Mouse (Mus musculus) neural tube, embryonic 13.5 days (tissue): ENCODE data around the gene Zfc3h1. TPM values are rescaled to one million over a fixed set of nuclear protein-coding genes. Genes with fewer than 3 reads are reported as not detected.

Experiments used
- ATAC-seq: fragments of 200-750 bp; cut with Nextera tagmentation; 2 replicates; pipeline ENCODE4 v1.8.0; 2017; ENCODE audit warnings: low read depth, mild to moderate bottlenecking, moderate TSS enrichment, moderate library complexity
- H3K27ac ChIP-seq: fragments of 300-500 bp; sonication (generic); replicated peaks from 2 replicates; pipeline ENCODE4 v1.5.1; 2015; ENCODE audit warnings: moderate library complexity, mild to moderate bottlenecking, inconsistent platforms
- H3K27me3 ChIP-seq: fragments of 300-500 bp; sonication (generic); 2 replicates; pipeline ENCODE4 v1.6.1; 2015; ENCODE audit warnings: mild to moderate bottlenecking, inconsistent platforms
- H3K36me3 ChIP-seq: fragments of 300-500 bp; sonication (generic); 2 replicates; pipeline ENCODE4 v1.6.1; 2015; ENCODE audit warnings: mild to moderate bottlenecking, inconsistent platforms
- H3K4me1 ChIP-seq: fragments of 300-500 bp; sonication (generic); replicated peaks from 2 replicates; pipeline ENCODE4 v1.6.1; 2015; ENCODE audit warnings: inconsistent platforms
- H3K4me2 ChIP-seq: fragments of 300-500 bp; sonication (generic); 2 replicates; pipeline ENCODE4 v1.6.1; 2015; ENCODE audit warnings: inconsistent platforms, mild to moderate bottlenecking, moderate library complexity
- H3K4me3 ChIP-seq: fragments of 300-500 bp; sonication (generic); 2 replicates; pipeline ENCODE4 v1.5.1; 2015; ENCODE audit warnings: mild to moderate bottlenecking, inconsistent platforms
- H3K9ac ChIP-seq: fragments of 300-500 bp; sonication (generic); 2 replicates; pipeline ENCODE4 v1.6.1; 2015; ENCODE audit warnings: moderate library complexity, mild to moderate bottlenecking, inconsistent platforms
- H3K9me3 ChIP-seq: fragments of 300-500 bp; sonication (generic); 2 replicates; pipeline ENCODE4 v1.6.1; 2016; ENCODE audit warnings: inconsistent platforms
- WGBS: fragments of 180-500 bp; shearing (Covaris S2); methylation state at CpG from one replicate; pipeline ENCODE4 v1.1.7; 2015; 5-methylcytosine and 5-hydroxymethylcytosine counted together
- polyA plus RNA-seq: library from polyadenylated mRNA; unstranded; fragments of >200 nt; fragmentation: Nextera tagmentation; extraction: Ambion mirVana; gene quantifications from 2 replicates; pipeline ENCODE4 v1.2.1, GENCODE M21; 2015

Zfc3h1 gene
- polyA plus RNA-seq, 1 experiment from 2014 or later, result 17.7 TPM

DNA sequence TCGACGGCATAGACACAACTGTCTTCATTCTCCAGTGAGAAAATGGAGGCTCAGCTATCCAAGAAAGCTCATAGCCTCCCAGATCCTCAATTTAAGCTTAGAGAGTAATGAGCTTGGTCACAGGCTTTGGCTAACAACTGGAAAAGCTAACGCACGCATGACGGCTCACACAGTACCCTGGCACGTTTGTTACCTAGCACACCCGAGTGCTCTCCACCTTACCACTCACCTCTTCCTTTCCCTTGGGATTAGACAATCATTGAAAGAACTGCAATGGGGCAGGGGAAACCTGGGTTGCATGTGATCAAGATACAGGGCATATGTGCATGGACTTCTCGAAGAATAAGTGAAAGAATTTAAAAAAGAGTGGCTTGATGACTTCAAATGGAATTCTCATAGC is 83.2 kb downstream of the Zfc3h1 start:
- peaks cover 9% of the 10 kb centered on the region for H3K4me1 ChIP-seq
- H3K36me3 ChIP-seq, result no peaks in the 10 kb centered on the region
- H3K4me2 ChIP-seq, result no peak overlapping the region
- 84% methylated on average over 8 of the region's 8 CpGs for WGBS
- H3K9me3 ChIP-seq, result no peaks in the 10 kb centered on the region
- no peak for ATAC-seq
- no peak overlapping the region for H3K27ac ChIP-seq
- H3K9ac ChIP-seq, result no peak overlapping the region
- H3K27me3 ChIP-seq, result no peaks in the 10 kb centered on the region; the same call in 1 of the 2 replicates
- no peak overlapping the region for H3K4me3 ChIP-seq

GRCm38 (mm10) chr10:115468632-115469031 is 83.9 kb downstream of the Zfc3h1 start:
- Histone ChIP-seq H3K36me3 (no peaks in the 10 kb centered on the region), H3K9ac (no peak overlapping the region), H3K27ac (0 out of 2 replicates have a peak overlapping the region, but pooled peaks have one; percentile 23), H3K4me1 (peaks cover 9% of the 10 kb centered on the region), H3K4me3 (no peak overlapping the region), H3K27me3 (peaks cover 1% of the 10 kb centered on the region; the same call in 1 of the 2 replicates), H3K9me3 (no peaks in the 10 kb centered on the region), H3K4me2 (no peak overlapping the region)
- no peak for ATAC-seq
- 40% methylated on average over 7 of the region's 7 CpGs for WGBS

- Histone ChIP-seq H3K9ac (no peak overlapping the region), H3K36me3 (no peaks in the 10 kb centered on the region), H3K27me3 (peaks cover 5% of the 10 kb centered on the region; the same call in 1 of the 2 replicates), H3K4me2 (no peak overlapping the region), H3K27ac (0 out of 2 replicates have a peak overlapping the region, but pooled peaks have one; percentile 23), H3K4me3 (no peak overlapping the region), H3K9me3 (no peaks in the 10 kb centered on the region), H3K4me1 (peaks cover 9% of the 10 kb centered on the region)
- peak; percentile 88 for ATAC-seq
- 9% methylated on average over 7 of the region's 7 CpGs for WGBS
Observed at GRCm38 (mm10) chr10:115469040-115469439, 84.3 kb downstream of the Zfc3h1 start.

GRCm38 (mm10) chr10:115470621-115471334 is 86.0 kb downstream of the Zfc3h1 start:
- H3K9me3 ChIP-seq, result no peaks in the 10 kb centered on the region
- H3K9ac ChIP-seq, result peak overlapping the region; percentile 52
- peak overlapping the region; percentile 52 for H3K4me2 ChIP-seq
- H3K4me1 ChIP-seq, result peaks cover 9% of the 10 kb centered on the region
- WGBS, result 30% methylated on average over 17 of the region's 17 CpGs
- peaks cover 5% of the 10 kb centered on the region; the same call in 1 of the 2 replicates for H3K27me3 ChIP-seq
- peak overlapping the region; percentile 73 for H3K27ac ChIP-seq
- peak overlapping the region; percentile 37 for H3K4me3 ChIP-seq
- no peaks in the 10 kb centered on the region for H3K36me3 ChIP-seq
- peak; percentile 58; the same call in 1 of the 2 replicates for ATAC-seq

DNA sequence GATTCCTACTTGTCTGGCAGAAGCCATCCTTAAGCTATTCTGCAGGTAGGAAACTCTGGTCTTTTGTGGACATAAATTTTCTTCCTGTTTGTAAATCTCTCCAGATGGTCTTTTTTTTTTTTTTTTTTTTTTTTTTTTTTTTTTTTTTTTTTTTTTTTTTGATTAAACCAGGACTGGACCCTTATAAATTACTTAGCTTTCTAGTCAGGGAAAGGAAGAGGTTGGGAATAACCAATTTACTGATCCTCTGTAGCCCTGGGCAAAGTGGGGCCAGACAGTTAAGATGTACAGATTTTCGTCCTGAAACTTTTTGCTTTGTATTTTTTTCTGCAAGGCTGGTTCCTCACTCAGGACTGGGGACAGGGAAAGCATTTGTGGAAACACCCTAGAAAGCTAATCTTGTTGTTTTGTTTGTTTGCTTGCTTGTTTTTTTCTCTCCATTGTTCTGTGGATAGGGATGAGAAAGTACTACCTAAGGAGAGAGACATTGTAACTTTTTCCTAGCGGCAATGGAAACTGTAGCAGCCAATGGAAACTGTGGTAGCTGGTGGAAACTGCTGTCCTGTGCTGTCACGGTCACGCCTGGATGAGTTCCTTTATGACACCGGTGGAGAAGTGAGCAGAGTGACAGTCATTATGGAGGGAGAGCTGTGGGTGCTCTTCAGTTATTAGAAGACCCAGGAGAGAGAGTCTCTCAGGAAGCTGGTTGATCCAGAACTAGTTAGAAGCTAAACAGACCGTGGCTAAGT is 88.6 kb downstream of the Zfc3h1 start:
- WGBS, result 79% methylated on average over 6 of the region's 6 CpGs
- Histone ChIP-seq H3K27ac (no peak overlapping the region), H3K4me1 (peaks cover 12% of the 10 kb centered on the region), H3K4me2 (no peak overlapping the region), H3K9me3 (no peaks in the 10 kb centered on the region), H3K4me3 (no peak overlapping the region), H3K9ac (no peak overlapping the region), H3K27me3 (0 out of 2 replicates have a peak, but pooled peaks cover 5% of the 10 kb centered on the region), H3K36me3 (no peaks in the 10 kb centered on the region)
- no peak for ATAC-seq

DNA sequence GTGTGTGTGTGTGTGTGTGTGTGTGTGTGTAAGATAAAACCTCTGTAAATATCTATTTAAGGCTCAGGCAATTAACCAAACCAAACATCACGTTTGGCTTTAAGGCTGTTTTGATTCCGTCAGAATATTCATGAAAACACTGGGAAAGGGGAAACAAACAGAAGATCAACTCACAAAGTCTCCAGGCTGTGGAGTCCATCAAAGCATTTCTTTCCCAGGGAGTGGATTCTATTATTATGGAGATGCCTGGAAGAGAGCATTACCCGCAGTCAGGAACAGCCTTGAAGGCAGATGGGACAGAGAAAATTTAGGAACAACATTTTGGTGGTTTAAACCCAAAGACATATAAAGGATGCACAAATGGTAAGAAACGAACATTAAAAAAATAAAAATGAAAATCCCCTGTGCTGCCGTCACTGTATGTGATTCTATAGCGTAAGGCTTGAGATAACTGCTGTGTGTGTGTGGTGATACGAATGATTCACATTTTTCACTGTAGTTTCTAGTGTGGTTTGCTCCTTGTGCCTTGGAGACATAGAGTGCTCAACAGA is 90.3 kb downstream of the Zfc3h1 start:
- Histone ChIP-seq H3K27me3 (0 out of 2 replicates have a peak, but pooled peaks cover 5% of the 10 kb centered on the region), H3K36me3 (no peaks in the 10 kb centered on the region), H3K4me2 (no peak overlapping the region), H3K4me1 (peaks cover 18% of the 10 kb centered on the region), H3K4me3 (no peak overlapping the region), H3K27ac (no peak overlapping the region), H3K9ac (no peak overlapping the region), H3K9me3 (no peaks in the 10 kb centered on the region)
- no peak for ATAC-seq
- 51% methylated on average over 7 of the region's 7 CpGs for WGBS

DNA sequence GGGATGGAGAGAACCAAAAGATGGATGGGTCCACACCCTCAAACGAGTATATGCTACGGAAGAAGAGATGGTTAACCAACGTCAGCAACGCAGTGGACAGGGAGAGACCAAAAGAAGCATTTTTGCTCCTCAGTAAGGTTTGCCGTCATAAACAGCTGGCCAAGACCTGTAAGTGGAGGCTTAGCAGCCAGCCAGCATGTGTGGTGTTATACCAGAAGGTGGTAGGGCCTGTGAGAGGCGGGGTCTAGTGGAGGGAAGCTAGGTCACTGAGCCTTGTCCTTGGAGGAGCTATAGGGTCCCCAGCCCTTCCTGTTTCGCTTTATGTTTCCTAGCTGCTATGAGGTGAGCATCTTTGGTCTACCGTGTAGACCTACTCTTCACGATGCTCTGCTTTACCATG is 91.7 kb downstream of the Zfc3h1 start:
- Histone ChIP-seq H3K4me2 (no peak overlapping the region), H3K27ac (no peak overlapping the region)
- WGBS, result 90% methylated on average over 9 of the region's 9 CpGs

DNA sequence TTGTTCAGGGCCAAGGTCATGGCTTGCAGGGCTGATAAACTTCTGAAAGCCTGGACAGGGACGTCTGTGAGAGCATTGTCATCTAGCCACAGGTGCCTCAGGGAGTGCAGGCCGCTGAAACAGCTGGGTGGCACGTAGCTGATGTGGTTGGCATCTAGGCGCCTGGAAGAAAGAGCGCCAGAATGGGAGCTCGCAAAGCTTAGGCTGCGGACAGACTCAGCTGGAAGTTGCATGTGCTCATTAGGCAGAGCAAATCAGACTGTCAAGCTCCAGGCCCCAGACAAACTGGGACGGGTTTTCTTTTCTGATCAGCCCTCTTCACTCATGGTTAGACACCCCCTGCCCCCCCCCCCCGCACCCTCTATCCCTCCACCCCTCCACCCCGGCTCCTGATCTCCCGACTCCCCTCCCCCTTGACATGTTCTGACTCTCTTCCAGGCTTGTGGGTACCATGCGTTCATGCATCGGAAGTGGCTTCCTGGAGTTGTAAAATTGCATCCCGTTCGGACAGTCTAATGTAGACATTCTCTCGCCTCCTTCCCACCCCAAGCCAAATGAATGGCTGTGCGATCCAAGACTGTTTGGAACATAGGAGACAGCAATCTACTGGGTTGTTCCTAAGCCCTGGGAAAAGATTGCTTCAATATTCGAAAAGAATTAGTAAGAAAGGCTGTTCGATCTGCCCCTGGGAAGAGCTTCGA is 93.8 kb downstream of the Zfc3h1 start:
- Histone ChIP-seq H3K9me3 (no peaks in the 10 kb centered on the region), H3K4me1 (peaks cover 23% of the 10 kb centered on the region), H3K4me3 (peak overlapping the region; percentile 16; the same call in 1 of the 2 replicates), H3K27ac (peak overlapping the region; percentile 24; the same call in 1 of the 2 replicates), H3K4me2 (peak overlapping the region; percentile 53), H3K27me3 (0 out of 2 replicates have a peak, but pooled peaks cover 4% of the 10 kb centered on the region), H3K9ac (peak overlapping the region; percentile 50), H3K36me3 (no peaks in the 10 kb centered on the region)
- 9% methylated on average over 20 of the region's 20 CpGs for WGBS
- ATAC-seq, result peak; percentile 79

More for the DNA sequence above, 91.7 kb downstream of the Zfc3h1 start:
- H3K4me3 ChIP-seq, result no peak overlapping the region
- no peaks in the 10 kb centered on the region for H3K36me3 ChIP-seq
- no peak for ATAC-seq
- H3K27me3 ChIP-seq, result 0 out of 2 replicates have a peak, but pooled peaks cover 5% of the 10 kb centered on the region
- peaks cover 23% of the 10 kb centered on the region for H3K4me1 ChIP-seq
- H3K9me3 ChIP-seq, result no peaks in the 10 kb centered on the region
- no peak overlapping the region for H3K9ac ChIP-seq

Other genes starting within 250 kb of the Zfc3h1 start
- gene Tph2, start 199.9 kb upstream of the Zfc3h1 start, polyA plus RNA-seq, result 0.25 and 0.60 TPM in 2 replicates
- 27.3 and 30.2 TPM in 2 replicates for gene Tbc1d15, start 133.5 kb upstream of the Zfc3h1 start, polyA plus RNA-seq
- gene Rab21, start 69.4 kb upstream of the Zfc3h1 start, polyA plus RNA-seq, result 9.0 and 9.3 TPM in 2 replicates
- gene Tmem19, start 22.5 kb upstream of the Zfc3h1 start, polyA plus RNA-seq, result 34.8 and 40.5 TPM in 2 replicates
- 25.6 and 31.7 TPM in 2 replicates for gene Thap2, start 516 bp upstream of the Zfc3h1 start, polyA plus RNA-seq
- 0.61 and 0.66 TPM in 2 replicates for gene A930009A15Rik, start 185.0 kb downstream of the Zfc3h1 start, polyA plus RNA-seq
- gene Lgr5, start 202.8 kb downstream of the Zfc3h1 start, polyA plus RNA-seq, result 3.4 and 4.1 TPM in 2 replicates